ENCODE assay signal across 30 mouse cellular contexts in the genomic region with DNA sequence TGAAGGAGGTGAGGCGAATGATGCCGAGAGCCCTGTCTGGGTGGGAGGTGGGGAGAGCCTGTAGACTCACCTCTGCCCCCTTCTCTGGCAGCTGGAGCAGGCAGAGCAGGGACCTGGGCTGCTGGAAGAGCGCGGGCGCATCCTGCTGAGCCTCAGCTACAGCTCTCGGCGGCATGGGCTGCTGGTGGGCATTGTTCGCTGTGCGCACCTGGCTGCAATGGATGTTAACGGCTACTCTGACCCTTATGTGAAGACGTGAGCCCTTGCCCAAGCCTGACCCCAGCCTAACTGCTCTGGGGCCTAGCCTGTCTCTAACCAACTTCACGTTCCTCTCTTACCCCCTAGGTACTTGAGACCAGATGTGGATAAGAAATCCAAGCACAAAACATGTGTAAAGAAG. TPM values are rescaled to one million over a fixed set of nuclear protein-coding genes. Genes with fewer than 3 reads are reported as not detected.
DNase-seq lines count a peak whose midpoint lies in the region; ATAC-seq and TF ChIP-seq lines count a peak whose summit lies in the region.
"Had no signal": no experiment of that assay in that cellular context is flagged by ENCODE, and none has a peak within 500 bp of the region (broad histone marks: within the 10 kb centered on the region; RNA-seq: fewer than 3 reads in every experiment).

No protein-coding gene starts in this region.

- TF ChIP-seq CTCF in left cerebral cortex, adult 2 months (IDR thresholded peaks at IDR 0.05) = no peak

- H3K4me1 ChIP-seq in forebrain, embryonic 13.5 days = peaks cover 24% of the 10 kb centered on the region
- H3K4me1 ChIP-seq in forebrain, embryonic 12.5 days = peaks cover 43% of the 10 kb centered on the region
- H3K4me1 ChIP-seq in midbrain, embryonic 11.5 days (ENCODE audit: control insufficient read depth, insufficient read depth, low read length) = peaks cover 22% of the 10 kb centered on the region
- H3K4me1 ChIP-seq in midbrain, embryonic 13.5 days (replicated peaks) = peaks cover 27% of the 10 kb centered on the region
- H3K4me1 ChIP-seq in embryonic facial prominence, embryonic 11.5 days (ENCODE audit: control insufficient read depth, insufficient read depth, low read length) = peaks cover 3% of the 10 kb centered on the region; the same call in 1 of the 2 replicates

- peaks cover 17% of the 10 kb centered on the region for H3K27me3 ChIP-seq in forebrain, embryonic 13.5 days
- peaks cover 42% of the 10 kb centered on the region for H3K27me3 ChIP-seq in forebrain, embryonic 12.5 days
- H3K27me3 ChIP-seq in midbrain, embryonic 11.5 days (ENCODE audit: control insufficient read depth, insufficient read depth, low read length) = peaks cover 17% of the 10 kb centered on the region
- peaks cover 20% of the 10 kb centered on the region for H3K27me3 ChIP-seq in midbrain, embryonic 13.5 days
- peaks cover 24% of the 10 kb centered on the region for H3K27me3 ChIP-seq in embryonic facial prominence, embryonic 11.5 days (ENCODE audit: control insufficient read depth, insufficient read depth, low read length)
- peaks cover 22% of the 10 kb centered on the region for H3K27me3 ChIP-seq in myocyte (ENCODE audit: control insufficient read depth, insufficient read depth, insufficient read length)

- no peak overlapping the region for H3ac ChIP-seq in myocyte (ENCODE audit: control insufficient read depth, insufficient read length)

- H3K9me3 ChIP-seq in forebrain, embryonic 13.5 days (replicated peaks) = no peaks in the 10 kb centered on the region
- H3K9me3 ChIP-seq in forebrain, embryonic 12.5 days = no peaks in the 10 kb centered on the region
- H3K9me3 ChIP-seq in midbrain, embryonic 11.5 days (ENCODE audit: control insufficient read depth, low read length) = no peaks in the 10 kb centered on the region
- H3K9me3 ChIP-seq in midbrain, embryonic 13.5 days = no peaks in the 10 kb centered on the region
- no peaks in the 10 kb centered on the region for H3K9me3 ChIP-seq in embryonic facial prominence, embryonic 11.5 days (replicated peaks; ENCODE audit: control insufficient read depth, low read length)
- H3K9me3 ChIP-seq: heart, embryonic 10.5 days; limb, embryonic 12.5 days had no signal

- WGBS in forebrain, embryonic 13.5 days = 32% methylated on average over 12 of the region's 12 CpGs
- 28% methylated on average over 12 of the region's 12 CpGs for WGBS in forebrain, embryonic 12.5 days
- WGBS in midbrain, embryonic 11.5 days = 36% methylated on average over 12 of the region's 12 CpGs
- 36% methylated on average over 12 of the region's 12 CpGs for WGBS in midbrain, embryonic 13.5 days
- 30% methylated on average over 12 of the region's 12 CpGs for WGBS in embryonic facial prominence, embryonic 11.5 days

- H3K4me2 ChIP-seq in forebrain, embryonic 13.5 days = no peak overlapping the region
- no peak overlapping the region for H3K4me2 ChIP-seq in forebrain, embryonic 12.5 days
- no peak overlapping the region for H3K4me2 ChIP-seq in midbrain, embryonic 11.5 days
- no peak overlapping the region for H3K4me2 ChIP-seq in midbrain, embryonic 13.5 days (replicated peaks)
- H3K4me2 ChIP-seq in embryonic facial prominence, embryonic 11.5 days (ENCODE audit: low read depth, low read length) = no peak overlapping the region
- no peak overlapping the region for H3K4me2 ChIP-seq in myocyte (ENCODE audit: low read depth)
- H3K4me2 ChIP-seq: limb, embryonic 12.5 days; liver, embryonic 11.5 days had no signal

- no peak for DNase-seq in midbrain, embryonic 11.5 days (ENCODE audit: low spot score, missing footprints)
- DNase-seq in embryonic facial prominence, embryonic 11.5 days (ENCODE audit: low spot score) = no peak
- DNase-seq in left cerebral cortex, adult 2 months (ENCODE audit: extremely low spot score in 1 of 2, low spot score in 2 of 2) = no peak
- DNase-seq in MN1 (ENCODE audit: low spot score) = no peak
- DNase-seq: adrenal gland, postnatal 10 days; cerebellum, postnatal 36 days; heart, postnatal 4 days; kidney, adult 11 months; kidney, postnatal 10 days; liver, postnatal 0 days; lung, postnatal 10 days; thymus, adult 18-20 months; thymus, postnatal 36 days had no signal

- no peak overlapping the region for H3K4me3 ChIP-seq in forebrain, embryonic 13.5 days
- no peak overlapping the region for H3K4me3 ChIP-seq in forebrain, embryonic 12.5 days (replicated peaks)
- no peak overlapping the region for H3K4me3 ChIP-seq in midbrain, embryonic 11.5 days (ENCODE audit: low read depth, low read length)
- no peak overlapping the region for H3K4me3 ChIP-seq in midbrain, embryonic 13.5 days (replicated peaks)
- H3K4me3 ChIP-seq in embryonic facial prominence, embryonic 11.5 days (ENCODE audit: low read depth, low read length) = no peak overlapping the region
- no peak overlapping the region for H3K4me3 ChIP-seq in myocyte
- H3K4me3 ChIP-seq in left cerebral cortex, adult 2 months = no peak overlapping the region
- H3K4me3 ChIP-seq: heart, embryonic 10.5 days; limb, embryonic 12.5 days had no signal

- H3K9ac ChIP-seq in forebrain, embryonic 13.5 days = peak overlapping the region; percentile 36; the same call in 1 of the 2 replicates
- H3K9ac ChIP-seq in forebrain, embryonic 12.5 days = no peak overlapping the region; the same call in 1 of the 2 replicates
- H3K9ac ChIP-seq in midbrain, embryonic 11.5 days (ENCODE audit: low read length) = 0 out of 2 replicates have a peak overlapping the region, but pooled peaks have one; percentile 28
- H3K9ac ChIP-seq in midbrain, embryonic 13.5 days (replicated peaks) = no peak overlapping the region
- H3K9ac ChIP-seq in embryonic facial prominence, embryonic 11.5 days (replicated peaks; ENCODE audit: low read length) = peak overlapping the region; percentile 13; the same call in 1 of the 2 replicates
- H3K9ac ChIP-seq: limb, embryonic 12.5 days; liver, postnatal 0 days had no signal

- TF ChIP-seq POLR2A in myocyte (IDR thresholded peaks at IDR 0.05; ENCODE audit: insufficient read length, low read depth) = peak; percentile 22

- intact Hi-C loops in left cerebral cortex, adult 2 months (cut with DNase I) = no loop called here

- H3K36me3 ChIP-seq in forebrain, embryonic 13.5 days (ENCODE audit: poor library complexity, severe bottlenecking) = peaks cover 44% of the 10 kb centered on the region
- peaks cover 49% of the 10 kb centered on the region for H3K36me3 ChIP-seq in forebrain, embryonic 12.5 days (replicated peaks)
- H3K36me3 ChIP-seq in midbrain, embryonic 11.5 days (ENCODE audit: control insufficient read depth, insufficient read depth, low read length) = peaks cover 19% of the 10 kb centered on the region; the same call in 1 of the 2 replicates
- peaks cover 47% of the 10 kb centered on the region for H3K36me3 ChIP-seq in midbrain, embryonic 13.5 days
- H3K36me3 ChIP-seq in embryonic facial prominence, embryonic 11.5 days (replicated peaks; ENCODE audit: control insufficient read depth, insufficient read depth, low read depth, low read length) = peaks cover 2% of the 10 kb centered on the region; the same call in 1 of the 2 replicates
- peaks cover 8% of the 10 kb centered on the region for H3K36me3 ChIP-seq in myocyte (ENCODE audit: control insufficient read depth, insufficient read depth)

- no peaks in the 10 kb centered on the region for H3K79me2 ChIP-seq in myocyte (ENCODE audit: control insufficient read depth, insufficient read depth)

- no peak overlapping the region for H3K27ac ChIP-seq in forebrain, embryonic 13.5 days
- H3K27ac ChIP-seq in forebrain, embryonic 12.5 days = no peak overlapping the region
- no peak overlapping the region for H3K27ac ChIP-seq in midbrain, embryonic 11.5 days (ENCODE audit: low read depth, low read length)
- no peak overlapping the region for H3K27ac ChIP-seq in midbrain, embryonic 13.5 days
- no peak overlapping the region for H3K27ac ChIP-seq in embryonic facial prominence, embryonic 11.5 days (replicated peaks; ENCODE audit: low read depth, low read length)
- no peak overlapping the region for H3K27ac ChIP-seq in left cerebral cortex, adult 2 months
- H3K27ac ChIP-seq: heart, embryonic 10.5 days; limb, embryonic 12.5 days had no signal

- ATAC-seq in forebrain, embryonic 13.5 days = no peak
- no peak for ATAC-seq in forebrain, embryonic 12.5 days (ENCODE audit: low FRiP score)
- ATAC-seq in midbrain, embryonic 11.5 days (ENCODE audit: low FRiP score) = no peak
- no peak for ATAC-seq in midbrain, embryonic 13.5 days
- no peak for ATAC-seq in embryonic facial prominence, embryonic 11.5 days (replicated peaks; ENCODE audit: insufficient number of reproducible peaks, low FRiP score, low TSS enrichment, low read depth)
- ATAC-seq: liver, postnatal 0 days had no signal

RNA-seq across cellular contexts. Expression of gene Doc2a, which starts 4.0 kb away (rescaled TPM):
- polyA plus RNA-seq in forebrain, embryonic 13.5 days (2015; fragmentation: Nextera tagmentation; extraction: Ambion mirVana) = 4.1 and 4.2 TPM in 2 replicates
- 5.5 and 6.6 TPM in 2 replicates for polyA plus RNA-seq in forebrain, embryonic 12.5 days (2016; fragmentation: Nextera tagmentation; extraction: Ambion mirVana)
- 4.1 and 4.8 TPM in 2 replicates for polyA plus RNA-seq in midbrain, embryonic 11.5 days (2014; fragmentation: Nextera tagmentation; extraction: Ambion mirVana)
- polyA plus RNA-seq in midbrain, embryonic 13.5 days (2015; fragmentation: Nextera tagmentation; extraction: Ambion mirVana) = 5.3 and 8.5 TPM in 2 replicates
- polyA plus RNA-seq in embryonic facial prominence, embryonic 11.5 days (2014; fragmentation: Nextera tagmentation; extraction: Ambion mirVana) = 1.5 and 1.7 TPM in 2 replicates
- polyA plus RNA-seq in myocyte (2012; fragmentation: generic; extraction: Trizol) = not detected
- total RNA-seq in left cerebral cortex, adult 2 months (2021) = 10 to 100 TPM; 46.9 to 51.7 TPM
- total RNA-seq: gastrocnemius, adult 8-10 months; heart, postnatal 4 days; megakaryocyte progenitor cell, adult 5-6 weeks; neutrophil, adult 5-6 weeks had no signal
- polyA plus RNA-seq: gonadal fat pad, adult 2 months; heart, embryonic 16.5 days; liver, postnatal 0 days had no signal

RNA-seq across cellular contexts. Expression of gene Hirip3, which starts 10.6 kb away (rescaled TPM):
- 47.7 and 49.1 TPM in 2 replicates for polyA plus RNA-seq in forebrain, embryonic 13.5 days (2015; fragmentation: Nextera tagmentation; extraction: Ambion mirVana)
- 53.3 TPM in 2 replicates for polyA plus RNA-seq in forebrain, embryonic 12.5 days (2016; fragmentation: Nextera tagmentation; extraction: Ambion mirVana)
- polyA plus RNA-seq in midbrain, embryonic 11.5 days (2014; fragmentation: Nextera tagmentation; extraction: Ambion mirVana) = 23.8 and 28.4 TPM in 2 replicates
- polyA plus RNA-seq in midbrain, embryonic 13.5 days (2015; fragmentation: Nextera tagmentation; extraction: Ambion mirVana) = 26.8 and 28.5 TPM in 2 replicates
- polyA plus RNA-seq in embryonic facial prominence, embryonic 11.5 days (2014; fragmentation: Nextera tagmentation; extraction: Ambion mirVana) = 18.8 and 23.4 TPM in 2 replicates
- polyA plus RNA-seq in myocyte (2012; fragmentation: generic; extraction: Trizol) = 16.2 TPM
- total RNA-seq in left cerebral cortex, adult 2 months (2021) = 10 to 100 TPM; 36.6 to 40.9 TPM

RNA-seq across cellular contexts. Expression of gene Ino80e, which starts 11.0 kb away (rescaled TPM):
- polyA plus RNA-seq in forebrain, embryonic 13.5 days (2015; fragmentation: Nextera tagmentation; extraction: Ambion mirVana) = 94.9 and 96.2 TPM in 2 replicates
- polyA plus RNA-seq in forebrain, embryonic 12.5 days (2016; fragmentation: Nextera tagmentation; extraction: Ambion mirVana) = 96.5 and 108 TPM in 2 replicates
- polyA plus RNA-seq in midbrain, embryonic 11.5 days (2014; fragmentation: Nextera tagmentation; extraction: Ambion mirVana) = 92.6 and 99.7 TPM in 2 replicates
- polyA plus RNA-seq in midbrain, embryonic 13.5 days (2015; fragmentation: Nextera tagmentation; extraction: Ambion mirVana) = 84.3 and 88.8 TPM in 2 replicates
- 100 and 101 TPM in 2 replicates for polyA plus RNA-seq in embryonic facial prominence, embryonic 11.5 days (2014; fragmentation: Nextera tagmentation; extraction: Ambion mirVana)
- 62.4 TPM for polyA plus RNA-seq in myocyte (2012; fragmentation: generic; extraction: Trizol)
- total RNA-seq in left cerebral cortex, adult 2 months (2021) = 10 to 100 TPM; 52.5 to 53.2 TPM

RNA-seq across cellular contexts. Expression of gene 4930451I11Rik, which starts 19.8 kb away (rescaled TPM):
- not detected in 2 replicates for polyA plus RNA-seq in forebrain, embryonic 13.5 days (2015; fragmentation: Nextera tagmentation; extraction: Ambion mirVana)
- polyA plus RNA-seq in forebrain, embryonic 12.5 days (2016; fragmentation: Nextera tagmentation; extraction: Ambion mirVana) = not detected in 2 replicates
- polyA plus RNA-seq in midbrain, embryonic 11.5 days (2014; fragmentation: Nextera tagmentation; extraction: Ambion mirVana) = not detected in 2 replicates
- polyA plus RNA-seq in midbrain, embryonic 13.5 days (2015; fragmentation: Nextera tagmentation; extraction: Ambion mirVana) = not detected in 2 replicates
- not detected in 2 replicates for polyA plus RNA-seq in embryonic facial prominence, embryonic 11.5 days (2014; fragmentation: Nextera tagmentation; extraction: Ambion mirVana)
- polyA plus RNA-seq in myocyte (2012; fragmentation: generic; extraction: Trizol) = not detected
- total RNA-seq in left cerebral cortex, adult 2 months (2021) = not detected
- total RNA-seq: adrenal gland, postnatal 10 days; gastrocnemius, adult 8-10 months; heart, postnatal 4 days; layer of hippocampus, postnatal 14 days; left cerebral cortex, postnatal 10 days; megakaryocyte progenitor cell, adult 5-6 weeks; neutrophil, adult 5-6 weeks had no signal
- polyA plus RNA-seq: cerebellum, adult 2 months; frontal cortex, adult 2 months; gonadal fat pad, adult 2 months; heart, embryonic 10.5 days; heart, embryonic 16.5 days; limb, embryonic 12.5 days; liver, embryonic 11.5 days; liver, postnatal 0 days; stomach, embryonic 16.5 days had no signal

RNA-seq across cellular contexts. Expression of gene Taok2, which starts 33.3 kb away (rescaled TPM):
- polyA plus RNA-seq in forebrain, embryonic 13.5 days (2015; fragmentation: Nextera tagmentation; extraction: Ambion mirVana) = 51.9 and 60.0 TPM in 2 replicates
- polyA plus RNA-seq in forebrain, embryonic 12.5 days (2016; fragmentation: Nextera tagmentation; extraction: Ambion mirVana) = 60.9 and 65.4 TPM in 2 replicates
- 25.7 and 27.2 TPM in 2 replicates for polyA plus RNA-seq in midbrain, embryonic 11.5 days (2014; fragmentation: Nextera tagmentation; extraction: Ambion mirVana)
- 61.4 and 63.1 TPM in 2 replicates for polyA plus RNA-seq in midbrain, embryonic 13.5 days (2015; fragmentation: Nextera tagmentation; extraction: Ambion mirVana)
- polyA plus RNA-seq in embryonic facial prominence, embryonic 11.5 days (2014; fragmentation: Nextera tagmentation; extraction: Ambion mirVana) = 21.6 and 23.6 TPM in 2 replicates
- 26.6 TPM for polyA plus RNA-seq in myocyte (2012; fragmentation: generic; extraction: Trizol)
- 100 to 1,000 TPM; 162 to 167 TPM for total RNA-seq in left cerebral cortex, adult 2 months (2021)

Comparison
In these comparisons a context has a peak if more than half of its experiments do, and no peak if none do; other contexts are left out.
1. H3K9ac ChIP-seq: peak in forebrain, embryonic 13.5 days (single experiment), midbrain, embryonic 11.5 days (single experiment) and embryonic facial prominence, embryonic 11.5 days (single experiment); none in forebrain, embryonic 12.5 days (single experiment) and midbrain, embryonic 13.5 days (single experiment).